Mouse (Mus musculus) mature B cell (primary cell): ENCODE data around the gene Spag8.

Experiments used
- in situ Hi-C: fragments of 300-500 bp; cut with MboI; formaldehyde crosslinking; loops from 2 replicates; pipeline ENCODE4 v1.14.3; 2019

Gene Spag8

DNA sequence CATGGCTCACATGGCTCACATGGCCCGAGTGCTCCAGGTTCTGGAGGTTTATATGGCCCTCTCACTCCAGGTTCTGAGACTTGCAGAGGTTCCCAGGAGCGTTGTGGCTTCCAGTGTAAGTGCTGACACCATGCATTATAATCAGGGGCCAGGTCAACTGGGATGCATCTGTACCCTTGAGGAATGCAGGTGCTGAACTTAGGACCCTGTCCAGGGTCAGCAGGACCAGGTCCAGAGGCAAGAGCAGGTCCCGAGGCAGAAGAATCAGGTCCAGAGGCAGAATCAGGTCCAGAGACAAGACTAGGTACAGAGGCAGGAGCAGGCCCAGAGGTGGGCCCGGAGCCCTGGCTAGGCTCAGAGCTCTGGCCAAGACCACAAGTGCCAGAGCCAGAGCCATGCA lies 668 bp downstream of the Spag8 start:
- in situ Hi-C loops = no loop called here

DNA sequence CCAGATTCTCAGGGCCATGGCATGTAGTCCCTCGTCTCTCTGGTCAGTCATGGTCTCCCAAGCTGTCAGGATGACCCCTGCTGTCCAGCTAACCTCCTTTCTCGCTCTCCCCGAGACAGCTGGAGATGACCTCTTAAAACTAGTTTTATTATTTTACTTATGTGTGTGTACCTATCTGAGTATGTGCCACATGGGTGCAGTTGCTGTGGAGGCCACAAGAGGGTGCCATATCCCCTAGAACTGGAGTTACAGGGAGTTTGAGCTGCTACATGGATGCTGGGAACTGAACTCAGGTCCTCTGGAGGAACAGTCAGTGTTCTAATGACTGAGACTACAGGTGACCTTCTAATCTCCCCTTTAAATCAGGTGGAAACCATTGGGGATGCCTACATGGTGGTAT lies 3.6 kb downstream of the Spag8 start:
- in situ Hi-C loops = no loop called here

DNA sequence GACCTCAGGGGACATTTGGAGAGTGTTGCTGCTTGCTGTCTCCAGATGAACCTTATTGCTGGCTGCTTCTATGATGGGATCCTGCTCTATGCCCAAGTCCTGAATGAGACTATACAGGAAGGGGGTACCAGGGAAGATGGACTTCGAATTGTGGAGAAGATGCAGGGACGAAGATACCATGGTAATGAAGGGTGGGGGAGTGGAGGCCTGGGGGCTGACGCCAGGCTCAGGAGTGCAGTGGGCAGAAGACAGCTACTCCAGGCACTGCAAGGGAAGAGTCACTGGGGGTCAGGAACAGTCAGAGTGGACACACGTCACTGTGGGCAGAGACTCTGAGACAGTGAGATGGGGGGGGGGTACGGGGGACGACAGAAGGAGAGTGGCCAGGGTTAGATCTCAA lies 12.9 kb downstream of the Spag8 start:
- in situ Hi-C loops = no loop called here

DNA sequence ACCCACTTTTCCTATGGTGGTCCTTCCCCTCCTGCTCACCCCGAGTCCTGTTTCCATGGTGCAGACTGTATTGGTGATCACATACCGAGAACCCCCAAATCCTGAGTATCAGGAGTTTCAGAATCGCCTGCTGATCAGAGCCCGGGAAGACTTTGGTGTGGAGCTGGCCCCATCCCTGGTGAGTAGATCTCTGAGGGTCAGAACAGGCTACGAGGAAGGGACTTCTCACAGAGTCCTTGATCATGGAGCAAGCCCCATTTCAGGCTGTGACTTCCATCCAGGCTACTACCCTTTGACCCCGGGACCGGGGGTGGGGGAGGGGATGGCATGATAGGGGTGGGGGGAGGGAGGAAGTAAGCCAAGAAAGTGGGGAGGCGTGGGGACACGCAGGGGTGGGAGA lies 13.3 kb downstream of the Spag8 start:
- in situ Hi-C loops = no loop called here

DNA sequence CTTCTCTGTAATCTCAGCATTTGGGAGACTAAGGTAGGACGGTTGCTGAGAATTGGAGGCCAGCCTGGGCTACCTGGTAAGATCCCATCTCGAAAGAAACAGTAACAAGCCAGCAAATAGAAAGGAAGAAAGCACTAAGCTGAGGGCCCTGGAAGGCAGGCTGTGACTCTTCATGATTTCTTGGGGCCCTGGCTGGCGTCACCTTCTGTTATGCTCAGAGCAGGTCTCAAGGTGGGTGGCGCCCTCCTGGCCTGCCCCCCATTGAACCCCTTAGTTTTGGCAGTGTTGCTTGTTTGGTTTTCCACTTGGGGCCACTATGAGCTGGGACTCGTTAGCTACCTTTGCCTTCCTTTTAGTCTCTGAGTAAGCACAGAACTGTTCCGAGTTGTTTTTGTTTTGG lies 16.6 kb downstream of the Spag8 start:
- in situ Hi-C loops = no loop called here

DNA sequence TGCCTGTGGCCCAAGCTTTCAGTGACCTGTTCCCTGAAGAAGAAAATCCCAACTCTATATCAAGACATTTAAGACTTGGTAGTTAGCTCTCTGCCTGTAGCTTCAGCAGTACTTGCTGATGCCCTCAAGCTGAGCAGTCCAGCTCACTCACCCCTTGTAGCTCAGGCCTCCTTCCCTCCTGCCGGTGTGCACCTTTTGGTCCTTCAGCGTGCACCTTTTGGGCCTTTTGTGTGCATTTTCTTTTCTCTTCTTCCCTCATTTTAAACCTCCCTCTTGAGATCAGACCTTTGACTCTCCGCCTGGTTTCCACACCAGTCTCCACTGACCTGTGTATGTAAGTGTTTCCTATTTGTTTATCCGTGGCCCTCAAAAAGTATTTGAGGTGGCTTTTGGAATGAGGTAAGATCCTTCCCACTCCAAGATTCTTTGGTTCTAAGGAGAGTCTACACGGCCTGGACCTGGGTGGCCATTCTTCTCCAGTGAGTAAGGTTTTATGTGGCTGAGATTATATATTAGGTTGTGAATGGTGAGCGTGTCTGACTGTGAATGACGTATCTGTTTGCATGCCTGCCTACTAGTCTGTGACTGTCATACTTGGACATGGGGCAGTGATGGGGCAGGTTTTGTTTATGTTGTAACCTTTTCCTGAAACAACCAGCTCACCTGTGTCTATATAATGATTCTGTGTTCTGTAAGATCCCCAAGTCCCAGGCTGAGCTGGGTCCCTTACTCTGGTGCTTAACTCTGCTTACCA lies 18.6 kb downstream of the Spag8 start:
- in situ Hi-C loops = no loop called here

DNA sequence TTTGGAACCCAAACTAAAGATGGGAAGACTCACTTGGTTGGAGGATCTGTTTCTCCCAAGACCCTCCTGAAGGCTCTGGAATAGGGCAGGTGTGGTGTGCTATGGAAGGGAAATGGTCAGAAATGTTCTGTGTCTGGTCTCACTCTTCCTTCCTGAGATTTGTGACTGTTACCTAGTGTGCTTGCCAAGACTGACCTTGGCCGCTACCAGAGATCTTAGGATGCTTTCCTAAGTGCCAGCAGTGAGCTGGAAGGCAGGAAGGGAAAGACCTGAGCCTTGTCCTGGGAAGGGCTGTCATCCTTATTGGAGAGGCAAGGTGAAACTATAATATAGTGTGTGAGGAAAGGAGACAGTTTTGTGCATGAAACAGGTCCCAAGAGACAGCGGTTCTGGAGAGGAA lies 19.7 kb downstream of the Spag8 start:
- in situ Hi-C loops = no loop called here

DNA sequence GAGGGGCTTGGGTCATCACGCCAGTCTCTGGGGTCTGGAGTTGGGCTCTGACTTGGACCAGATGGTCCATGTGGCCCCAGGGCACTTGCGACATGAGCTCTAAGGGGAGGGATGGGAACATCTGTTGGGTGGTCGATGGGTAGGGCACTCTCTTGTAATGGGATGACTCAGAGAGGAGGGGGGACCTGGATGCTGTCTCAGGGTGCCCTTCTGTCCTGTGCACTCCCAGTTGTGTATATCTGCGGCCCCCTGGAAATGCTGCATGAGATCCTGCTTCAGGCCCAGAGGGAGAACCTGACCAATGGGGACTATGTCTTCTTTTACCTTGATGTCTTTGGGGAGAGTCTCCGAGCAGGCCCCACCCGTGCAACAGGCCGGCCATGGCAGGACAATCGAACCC lies 20.1 kb downstream of the Spag8 start:
- in situ Hi-C loops = no loop called here

DNA sequence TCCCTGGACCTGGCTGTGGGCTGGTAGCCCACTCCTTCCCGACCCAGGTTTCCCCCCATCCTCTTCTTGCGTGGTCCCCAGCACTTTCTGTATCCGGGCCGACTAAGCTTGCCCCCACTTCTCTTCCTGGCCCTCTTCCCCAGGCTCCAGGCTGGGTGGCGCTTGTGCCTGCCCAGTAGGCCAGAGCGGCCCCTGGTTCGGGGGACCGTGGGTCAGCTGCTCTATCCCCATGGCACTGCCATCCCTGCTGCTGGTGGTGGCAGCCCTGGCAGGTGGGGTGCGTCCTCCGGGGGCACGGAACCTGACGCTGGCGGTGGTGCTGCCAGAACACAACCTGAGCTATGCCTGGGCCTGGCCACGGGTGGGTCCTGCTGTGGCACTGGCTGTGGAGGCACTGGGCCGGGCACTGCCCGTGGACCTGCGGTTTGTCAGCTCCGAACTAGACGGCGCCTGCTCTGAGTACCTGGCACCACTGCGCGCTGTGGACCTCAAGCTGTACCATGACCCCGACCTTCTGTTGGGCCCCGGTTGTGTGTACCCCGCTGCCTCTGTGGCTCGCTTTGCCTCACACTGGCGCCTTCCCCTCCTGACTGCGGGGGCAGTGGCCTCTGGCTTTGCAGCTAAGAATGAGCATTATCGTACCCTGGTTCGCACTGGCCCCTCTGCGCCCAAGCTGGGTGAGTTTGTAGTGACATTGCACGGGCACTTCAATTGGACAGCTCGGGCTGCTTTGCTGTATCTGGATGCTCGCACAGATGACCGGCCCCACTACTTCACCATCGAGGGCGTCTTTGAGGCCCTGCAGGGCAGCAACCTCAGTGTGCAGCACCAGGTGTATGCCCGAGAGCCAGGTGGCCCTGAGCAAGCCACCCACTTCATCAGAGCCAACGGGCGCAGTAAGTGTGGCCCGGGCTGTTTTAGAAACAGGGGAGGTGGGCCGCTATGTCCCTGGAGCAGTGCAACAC lies 21.2 kb downstream of the Spag8 start:
- in situ Hi-C loops = no loop called here

DNA sequence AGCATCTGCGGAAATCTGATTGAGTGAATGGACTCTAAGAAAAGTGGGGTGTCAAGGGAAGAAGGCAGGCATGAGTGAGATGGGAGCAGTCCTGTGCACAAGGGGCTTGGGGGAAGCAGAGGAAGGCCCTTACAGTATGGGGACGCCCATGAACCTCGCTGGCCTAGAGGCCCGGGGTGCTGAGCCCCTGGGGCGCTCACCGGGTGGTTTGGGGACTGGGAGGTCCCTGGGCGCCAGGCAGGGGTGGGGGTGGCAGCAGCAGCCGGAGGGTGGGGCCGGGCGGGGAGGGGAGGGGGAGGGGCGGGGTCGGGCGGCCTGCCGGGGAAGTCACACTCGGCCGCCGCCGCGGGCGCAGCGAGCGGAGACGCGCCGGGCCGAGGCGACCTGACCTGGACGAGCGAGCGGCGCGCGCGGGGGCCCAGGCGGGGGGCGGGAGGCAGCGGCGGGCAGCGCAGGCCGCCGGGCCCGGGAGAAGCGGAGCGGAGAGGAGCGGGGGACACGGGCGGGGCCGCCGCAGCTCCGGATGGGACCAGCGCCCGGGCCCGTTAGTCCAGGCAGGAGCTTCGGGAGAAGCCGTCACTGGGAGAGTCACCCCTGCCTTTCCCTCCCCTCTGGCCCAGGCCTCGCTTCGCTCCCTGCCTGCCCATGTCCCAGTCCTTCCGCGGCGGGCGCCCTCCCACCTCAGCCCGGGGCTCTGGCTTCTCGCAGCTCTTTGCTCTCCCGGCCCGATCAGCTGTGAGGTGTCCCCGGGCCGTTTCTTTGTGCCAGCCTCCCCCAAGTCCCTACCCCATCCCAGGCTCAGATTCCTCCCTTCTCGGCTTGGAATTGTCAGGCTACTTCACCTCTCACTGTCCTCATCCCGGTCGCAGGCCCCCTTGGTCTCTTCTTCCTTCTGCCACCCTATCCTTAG lies 22.1 kb downstream of the Spag8 start, which contains the start of gene Npr2:
Npr2 (plus strand) TSS at position 890 of the 910 bp plus-strand sequence.
- in situ Hi-C loops = no loop called here

DNA sequence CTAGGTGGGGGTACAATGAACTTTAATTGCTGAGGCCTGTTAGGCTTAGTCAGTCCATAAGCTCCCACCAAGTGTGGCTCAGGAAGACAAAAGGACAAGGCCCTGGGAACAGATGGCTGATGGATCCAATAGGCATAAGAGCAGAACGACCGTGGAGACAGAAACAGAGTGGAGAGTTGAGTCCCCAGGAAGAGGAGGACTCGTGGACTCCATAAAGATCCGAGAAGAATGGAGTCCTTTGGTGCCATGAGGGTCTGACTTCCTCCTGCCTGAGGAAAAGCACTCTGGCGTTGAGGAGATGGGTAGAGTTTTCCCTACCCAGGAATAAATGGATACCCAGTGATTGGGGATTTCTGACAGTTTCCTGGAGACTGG lies 22.7 kb downstream of the Spag8 start:
- in situ Hi-C loops = no loop called here

DNA sequence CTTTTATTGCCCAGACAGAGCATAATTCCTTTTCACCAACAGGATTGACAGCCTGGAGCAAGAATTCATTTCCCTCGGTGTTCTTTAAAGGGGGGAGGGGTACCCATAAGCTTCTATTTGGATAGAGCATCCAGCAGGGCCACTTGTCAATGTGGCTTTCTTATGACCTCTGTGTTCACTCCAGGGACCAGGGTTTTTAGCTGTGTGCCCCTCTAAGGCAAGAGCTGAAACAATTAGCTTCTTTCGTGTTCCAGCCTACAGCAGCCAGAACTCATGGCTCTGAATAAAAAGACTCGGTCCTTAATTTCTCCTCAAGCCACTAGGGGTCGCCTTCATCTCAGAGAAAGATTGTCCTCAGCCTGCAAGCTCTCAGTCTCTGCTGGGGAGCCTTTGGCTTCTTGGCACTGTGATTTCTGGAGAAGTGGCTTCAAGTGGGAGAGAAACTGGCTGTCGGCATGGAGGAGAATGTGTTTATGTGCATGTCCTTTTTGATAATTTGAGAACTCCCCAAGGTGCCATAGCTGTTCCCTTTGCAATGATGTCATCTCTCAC lies 23.3 kb downstream of the Spag8 start:
- in situ Hi-C loops = no loop called here

DNA sequence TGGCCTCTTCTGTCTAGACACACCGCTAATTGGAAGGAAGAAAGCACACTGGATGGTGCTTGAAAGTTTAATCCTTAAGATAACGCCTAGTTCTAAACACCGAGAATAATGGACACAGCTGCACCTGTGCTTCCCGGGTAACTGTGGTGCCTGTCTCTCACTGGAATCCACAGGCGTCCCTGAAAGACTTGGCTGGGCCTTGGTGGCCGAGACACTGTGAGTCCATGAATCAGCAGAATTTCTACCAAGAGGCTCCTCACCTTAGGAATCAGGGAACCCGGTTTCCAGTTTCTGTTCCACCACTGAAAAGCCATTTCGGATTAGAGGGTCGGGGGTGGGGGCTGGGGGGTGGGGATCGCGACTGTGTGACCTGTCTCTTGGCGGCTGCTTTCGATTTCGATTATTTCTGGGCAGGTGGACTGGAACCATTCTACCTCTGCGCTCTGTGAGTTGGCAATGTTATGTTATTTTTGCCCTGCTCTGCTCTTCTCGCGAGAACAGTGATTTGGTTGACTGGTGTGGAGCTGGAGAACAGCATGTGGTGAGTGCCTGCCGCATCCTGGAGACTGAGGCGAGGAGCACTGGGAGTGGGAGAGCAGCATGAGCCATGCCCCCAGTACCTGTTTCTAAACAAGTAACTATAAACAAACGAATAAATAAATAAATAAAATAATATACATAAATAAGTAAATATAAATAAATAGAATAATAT lies 24.1 kb downstream of the Spag8 start:
- in situ Hi-C loops = no loop called here

DNA sequence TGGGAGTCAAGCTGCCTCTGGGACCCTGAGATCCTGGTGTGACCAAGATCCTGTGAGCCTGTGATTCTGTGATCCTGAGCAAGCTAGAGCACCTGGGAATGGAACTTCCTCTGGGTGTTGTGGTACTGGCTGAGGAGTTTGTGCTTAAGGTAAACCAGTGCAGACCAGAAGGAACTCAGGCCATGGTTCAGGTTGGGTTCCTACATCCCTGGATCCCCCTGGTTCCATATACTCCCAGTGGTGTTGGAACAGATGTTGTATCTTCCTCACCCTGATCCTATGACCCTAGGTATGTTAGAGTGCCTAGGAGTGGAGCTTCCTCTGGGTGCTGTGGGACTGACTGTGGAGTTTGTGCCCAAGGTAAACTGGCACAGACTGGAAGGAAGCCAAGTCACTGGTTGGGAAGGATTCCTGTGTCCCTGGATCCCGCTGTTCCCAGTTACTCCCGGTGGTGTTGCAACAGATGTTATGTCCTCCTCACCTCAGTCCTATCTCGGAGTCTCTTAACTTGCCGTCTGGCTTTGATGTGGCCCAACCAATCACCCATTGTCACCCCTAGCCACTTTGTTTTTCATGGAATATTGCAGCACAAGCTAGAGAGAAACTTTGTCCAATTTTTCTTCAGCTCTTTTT lies 33.1 kb downstream of the Spag8 start:
- in situ Hi-C loops = no loop called here

DNA sequence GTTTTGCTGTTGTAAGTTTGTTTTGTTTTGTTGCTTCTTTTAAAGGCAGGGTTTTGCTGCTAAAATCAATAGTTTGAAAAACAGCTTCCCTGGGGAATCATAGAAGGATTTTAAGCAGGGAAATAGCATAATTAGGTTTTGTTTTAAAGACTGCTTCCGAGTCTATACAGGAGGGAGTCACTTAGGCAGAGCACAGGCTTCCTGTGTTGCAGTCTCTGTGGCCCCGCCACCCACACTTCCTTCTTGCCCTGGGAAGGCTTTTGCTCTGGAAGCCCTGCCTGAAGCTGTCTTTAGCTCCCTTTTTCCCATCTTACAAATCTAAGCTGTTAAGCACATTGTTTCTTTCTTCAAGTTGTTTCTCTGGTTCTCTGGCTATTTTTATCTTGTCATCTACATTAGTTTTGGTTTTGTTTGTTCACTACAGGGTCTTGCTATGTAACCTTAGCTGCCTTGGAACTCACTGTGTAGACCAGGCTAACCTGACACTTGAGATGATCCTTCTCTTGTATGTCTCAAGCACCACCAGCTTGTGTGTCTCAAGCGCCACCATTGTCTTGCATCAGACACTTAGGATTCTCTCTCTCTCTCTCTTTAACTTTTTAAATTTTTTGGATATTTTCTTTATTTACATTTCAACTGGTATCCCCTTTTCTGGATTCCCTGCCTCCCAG lies 40.2 kb downstream of the Spag8 start:
- in situ Hi-C loops = no loop called here

DNA sequence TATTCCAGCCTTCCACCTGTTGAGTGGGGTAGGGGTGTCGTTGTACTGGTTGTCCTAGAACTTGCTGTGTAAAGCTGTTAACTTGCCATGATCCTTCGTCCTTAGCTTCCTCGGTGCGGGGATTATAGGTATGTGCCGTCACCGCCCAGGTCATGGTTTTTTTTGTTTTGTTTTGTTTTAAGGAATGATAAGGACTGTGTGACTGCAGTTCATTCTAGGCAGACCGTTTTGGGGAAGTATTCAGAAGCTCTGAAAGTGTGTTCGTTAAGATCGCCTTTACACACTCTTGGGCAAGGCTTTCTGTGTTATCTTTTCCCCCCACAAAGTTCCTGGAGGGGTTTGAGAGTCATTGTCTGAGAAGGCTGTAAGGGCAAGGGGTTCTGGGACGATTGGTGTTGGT lies 40.9 kb downstream of the Spag8 start:
- in situ Hi-C loops = no loop called here

DNA sequence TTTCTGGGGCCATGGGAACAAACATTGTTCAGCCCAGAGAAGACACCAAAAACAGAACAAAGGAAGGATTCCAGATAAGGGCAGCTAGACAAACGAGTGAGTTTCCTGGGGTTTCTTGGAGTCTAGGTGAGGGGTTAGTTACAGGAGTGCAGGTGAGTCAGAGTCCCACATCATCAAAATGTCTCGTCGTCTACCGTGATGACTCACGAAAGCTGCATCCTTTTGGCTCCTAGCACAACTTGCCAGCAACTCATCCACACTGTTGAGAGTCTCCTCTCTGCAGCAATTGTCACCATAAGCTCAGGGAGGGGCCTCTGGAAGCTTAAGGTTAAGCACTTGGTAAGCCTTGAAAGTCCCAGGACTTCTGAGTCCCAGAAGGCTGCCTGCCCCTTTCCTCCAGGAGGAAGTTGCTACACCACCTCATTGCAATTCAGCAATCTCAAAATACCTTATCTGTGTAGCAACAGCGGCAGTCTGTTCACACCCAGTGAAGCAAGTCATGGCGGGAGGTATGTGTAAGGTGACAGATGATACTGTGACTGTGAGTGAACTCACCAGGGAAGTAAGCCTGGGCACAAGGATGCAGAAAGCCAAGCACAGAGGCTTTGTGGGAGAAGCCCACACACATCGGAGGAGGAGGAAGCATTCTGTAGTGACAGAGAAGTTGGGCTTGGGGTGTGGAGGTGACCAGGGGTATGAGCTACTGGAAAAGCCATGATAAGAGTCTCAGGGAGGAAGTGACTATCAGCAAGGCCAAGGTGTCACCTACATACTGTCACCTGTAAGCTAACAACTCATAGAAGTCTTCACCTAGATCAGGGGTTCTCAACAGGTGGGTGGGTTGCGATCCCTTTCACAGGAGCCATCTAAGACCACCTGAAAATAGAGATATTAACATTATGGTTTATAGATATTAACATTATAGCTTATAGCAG lies 48.4 kb downstream of the Spag8 start:
- in situ Hi-C loops = no loop called here

DNA sequence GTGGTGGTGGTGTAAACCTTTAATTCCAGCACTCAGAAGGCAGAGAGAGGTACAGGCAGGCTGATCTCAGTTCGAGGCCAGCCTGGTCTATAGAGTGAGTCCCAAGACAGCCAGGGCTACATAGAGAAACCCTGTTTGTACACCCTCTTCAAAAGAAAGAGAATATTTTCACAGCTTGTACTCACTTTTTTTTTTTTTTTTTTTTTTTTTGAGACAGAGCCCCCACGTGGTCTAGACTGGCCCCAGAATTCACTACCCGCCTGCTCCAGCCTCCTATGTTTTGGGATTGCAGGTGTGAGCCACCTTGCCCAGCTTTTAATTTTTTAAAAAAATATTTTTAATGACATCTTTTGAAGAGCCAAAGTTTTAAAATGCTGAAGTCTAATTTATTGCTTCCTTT lies 49.3 kb downstream of the Spag8 start:
- in situ Hi-C loops = no loop called here
